Mouse (Mus musculus) adrenal gland, postnatal 25 days (tissue): ENCODE measurements around the gene Gm10762. TPM values are rescaled to one million over a fixed set of nuclear protein-coding genes. Genes with fewer than 3 reads are reported as not detected.

Experiments
- microRNA-seq, 2 experiments: library from miRNA; unstranded; fragments of <30 nt; microRNA quantifications; one replicate each; pipeline ENCODE4 v1.2.0; 2021
- total RNA-seq: library from RNA; stranded (reverse); gene quantifications from 2 replicates; pipeline ENCODE4 v1.2.3, GENCODE M21; 2021

Gm10762 gene
- total RNA-seq, 1 experiment from 2014 or later = 5.9 TPM

Small RNAs within 50 kb of the gene (microRNA-seq; reads per million reads assigned to microRNA genes)
- 0 reads per million in 2 experiments for gene Gm22859

Other genes with a start within 250 kb of the Gm10762 start
- gene Tmem87b, start 149.6 kb downstream of the Gm10762 start, total RNA-seq = 45.8 and 55.4 TPM in 2 replicates
- 2.2 and 3.6 TPM in 2 replicates for gene Fbln7, start 104.7 kb downstream of the Gm10762 start, total RNA-seq
- gene Zc3h8, start 23.6 kb downstream of the Gm10762 start, total RNA-seq = 4.9 and 7.0 TPM in 2 replicates
- 6.5 and 9.9 TPM in 2 replicates for gene Zc3h6, start 323 bp downstream of the Gm10762 start, total RNA-seq
- 0.15 TPM in 1 of 2 replicates, not detected in the other for gene Vinac1, start 80.4 kb upstream of the Gm10762 start, total RNA-seq
- gene Ttl, start 98.2 kb upstream of the Gm10762 start, total RNA-seq = 8.9 and 12.4 TPM in 2 replicates
- gene Polr1b, start 133.3 kb upstream of the Gm10762 start, total RNA-seq = 21.6 and 23.5 TPM in 2 replicates
- 25.0 and 27.7 TPM in 2 replicates for gene Chchd5, start 162.0 kb upstream of the Gm10762 start, total RNA-seq
- 18.0 and 21.1 TPM in 2 replicates for gene Slc20a1, start 231.0 kb upstream of the Gm10762 start, total RNA-seq